Mouse (Mus musculus) left cerebral cortex, adult 18-20 months (tissue): Measurements from ENCODE around the gene Zfp369. TPM values are rescaled to one million over a fixed set of nuclear protein-coding genes. Genes with fewer than 3 reads are reported as not detected.
A peak's percentile ranks its signal among the peaks of the same experiment; 100 is the strongest.
"Not testable (repeated sequence)": the region's sequence is repeated elsewhere in the genome, so short reads cannot be mapped to it uniquely, and the experiment has no call there.

ENCODE experiments used
- DNase-seq, 2 experiments: peaks; one replicate each; pipeline ENCODE4 v3.0.0; 2021 to 2022; ENCODE audit warnings: low spot score in 2 of 2, mixed read lengths in 1 of 2
- long read RNA-seq, 2 experiments: library from polyadenylated mRNA; stranded (forward); transcript quantifications; one replicate each; pipeline ENCODE4 v2.0.0; 2021
- total RNA-seq, 2 experiments: library from RNA; stranded (reverse); gene quantifications; 2 replicates each; pipeline ENCODE4 v1.2.3; 2021

Gene Zfp369
- total RNA-seq = 10 to 100 TPM; 59.7 to 67.9 TPM
- long read RNA-seq, experiment 1, partial matches to known transcripts = 1 of 5 reads
- long read RNA-seq, experiment 1, other reads (novel, unspliced or antisense) = 0 of 5 reads
- long read RNA-seq, experiment 2, partial matches to known transcripts = 0 of 4 reads
- long read RNA-seq, experiment 2, other reads (novel, unspliced or antisense) = 1 of 4 reads

DNA sequence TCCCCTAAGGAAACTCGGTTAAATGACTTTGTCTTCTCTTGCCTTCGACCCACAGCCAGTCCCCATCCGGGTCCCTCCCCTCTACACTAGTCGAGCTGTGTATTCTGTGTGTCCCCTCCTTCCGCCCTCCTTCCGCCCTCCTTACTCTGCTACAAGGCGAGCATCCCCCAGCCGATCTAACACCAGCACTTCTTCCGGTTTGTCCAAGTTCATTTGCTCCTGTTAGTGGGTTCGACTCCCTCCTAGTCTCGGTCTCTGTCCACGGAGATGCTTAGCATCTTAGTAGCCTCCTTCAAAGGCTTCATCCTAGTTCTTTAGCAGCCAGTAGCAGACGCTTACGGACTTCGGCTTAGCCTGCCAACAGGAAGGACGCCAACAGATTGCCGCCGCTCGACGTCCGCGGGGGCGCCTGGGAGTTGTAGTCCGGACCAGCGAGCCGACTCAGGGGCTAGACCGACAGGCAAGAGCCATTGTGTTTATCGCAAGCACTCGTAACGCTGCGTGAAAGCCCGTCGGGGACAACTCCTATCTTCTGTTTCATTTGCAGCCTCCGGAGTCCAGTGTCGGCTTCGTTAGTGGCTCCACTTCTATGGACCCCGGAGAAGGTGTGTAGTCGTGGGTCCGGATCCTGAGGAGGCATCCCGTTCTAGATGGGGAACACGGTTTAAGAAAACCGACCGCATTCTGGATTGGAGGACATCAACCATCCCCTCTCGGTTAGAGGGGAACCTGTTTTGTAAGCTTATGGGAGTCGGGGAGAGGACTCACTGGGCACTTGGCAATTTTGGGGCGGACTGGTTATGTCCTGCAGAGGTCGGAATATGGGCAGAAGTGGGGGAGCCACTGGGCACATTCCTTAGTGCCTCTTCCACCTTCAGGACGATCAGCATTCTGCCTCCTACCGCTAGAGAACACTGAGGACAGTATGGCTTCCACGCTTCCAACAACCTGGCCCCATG is at the start of gene Zfp369:
Zfp369 (plus strand) TSS at position 432 of the 959 bp plus-strand sequence.
- peak; percentile 94 to 97 for DNase-seq

DNA sequence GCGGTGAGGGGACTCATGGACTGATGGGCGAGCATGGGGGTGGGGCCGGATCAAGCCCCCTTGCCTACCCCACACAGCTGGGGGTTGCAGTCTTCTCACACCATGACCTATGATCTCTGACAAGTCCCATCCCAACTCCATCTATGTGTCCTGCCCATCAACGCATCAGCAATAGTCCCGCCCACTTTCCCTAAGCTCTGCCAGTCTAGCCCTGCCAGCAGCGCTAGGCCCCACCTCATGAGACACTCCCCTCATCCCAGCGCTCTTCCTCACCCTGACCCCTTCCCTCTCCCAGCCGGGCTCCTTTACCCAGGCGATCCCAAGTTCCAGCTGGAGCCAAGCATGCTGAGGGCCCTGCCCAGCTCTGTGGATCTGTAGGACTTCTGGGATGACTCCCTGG is 41.4 kb upstream of the Zfp369 start:
- no peak for DNase-seq

GRCm38 (mm10) chr13:65240509-65241098 is 38.0 kb upstream of the Zfp369 start:
- peak; percentile 98 for DNase-seq

DNA sequence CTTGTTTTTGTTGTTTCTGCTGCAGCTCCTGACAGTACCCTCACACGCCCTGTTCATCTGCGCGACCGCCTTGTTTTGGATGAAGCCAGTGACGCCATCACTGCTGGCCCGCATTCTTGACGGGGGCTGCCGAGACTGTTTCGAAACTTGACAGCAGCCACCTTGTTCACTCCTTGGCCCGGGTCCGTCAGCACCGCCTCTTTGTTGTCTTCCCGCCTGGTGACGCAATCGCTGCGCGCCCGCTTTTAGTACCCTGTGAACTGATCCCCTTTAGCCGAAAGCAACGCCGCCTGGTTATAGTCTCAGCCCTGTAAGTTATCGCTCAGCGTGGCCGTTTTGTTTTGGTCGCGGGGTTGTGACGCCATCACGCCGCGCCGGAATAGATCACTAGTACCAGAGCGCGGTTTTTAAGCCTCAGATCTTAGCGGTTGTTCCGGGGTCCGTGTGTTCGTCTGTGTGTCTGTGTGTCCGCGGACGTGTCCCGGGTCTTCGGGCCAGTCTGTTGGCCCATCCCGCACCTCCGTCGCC is 37.5 kb upstream of the Zfp369 start:
- peak; percentile 97 for DNase-seq

- DNase-seq = no peak
These were observed 36.8 kb upstream of the Zfp369 start for GRCm38 (mm10) chr13:65241627-65242318.

GRCm38 (mm10) chr13:65242319-65242787 is 36.3 kb upstream of the Zfp369 start:
- DNase-seq = no peak

GRCm38 (mm10) chr13:65243273-65243672 is 35.3 kb upstream of the Zfp369 start:
- no peak for DNase-seq

DNA sequence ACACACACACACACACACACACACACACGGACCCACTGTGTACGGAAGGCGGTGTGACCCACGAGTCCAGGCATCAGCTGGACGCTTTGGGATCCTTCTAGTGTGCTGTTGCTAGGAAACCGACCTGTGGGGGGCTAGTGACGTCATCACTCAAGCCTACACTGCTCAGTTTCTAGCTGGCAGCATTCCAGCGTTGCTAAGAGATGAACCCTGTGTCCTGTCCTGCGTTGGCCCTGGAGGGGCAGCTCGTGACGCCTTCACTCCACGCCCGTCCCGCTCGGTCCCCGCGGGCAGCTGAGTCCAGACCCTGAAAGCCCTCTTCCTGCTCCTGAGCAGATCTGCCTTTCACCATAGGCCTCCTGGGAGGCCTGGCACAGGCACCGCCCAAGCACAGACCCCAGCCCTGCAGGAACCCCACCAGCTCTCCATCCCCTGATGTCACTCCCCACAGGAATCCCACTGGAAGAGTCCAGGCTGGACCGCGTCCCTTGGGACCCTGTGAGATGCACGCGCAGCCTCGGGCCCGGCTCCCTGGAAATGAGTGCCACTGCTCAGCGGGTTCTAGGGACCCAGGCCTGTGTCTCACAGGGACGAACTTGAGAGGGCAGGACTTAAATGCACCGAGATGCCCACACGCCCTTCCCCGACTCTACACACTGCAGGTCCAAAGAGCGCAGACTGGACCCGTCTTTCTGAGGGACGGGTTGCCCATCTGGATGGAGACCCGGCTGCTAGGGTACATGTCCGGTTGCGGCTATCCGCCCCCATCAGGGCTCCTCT is 20.2 kb upstream of the Zfp369 start:
- peak; percentile 78 to 84 for DNase-seq

DNA sequence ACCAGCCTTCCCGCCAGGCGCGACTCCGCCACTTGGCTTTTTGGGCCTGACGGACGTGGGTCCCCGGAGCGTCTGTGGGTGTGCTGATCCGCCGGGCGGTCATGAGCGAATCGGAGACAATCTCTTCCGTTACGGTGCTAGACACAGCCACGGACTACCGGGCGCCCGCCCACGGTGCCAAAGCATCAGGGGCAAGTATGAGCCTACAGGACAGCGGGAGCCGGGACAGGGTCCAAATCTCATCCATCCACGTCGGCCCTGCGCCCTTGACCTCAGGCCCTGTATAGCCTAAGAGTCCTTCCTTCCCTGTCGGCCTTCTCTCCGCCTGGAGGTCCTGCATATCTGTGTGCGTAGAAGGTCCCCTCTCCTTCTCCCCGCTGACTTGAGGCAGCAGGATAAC is 19.4 kb upstream of the Zfp369 start, which contains the start of gene Gm10775:
Gm10775 (plus strand) TSS at position 301 of the 400 bp plus-strand sequence.
- DNase-seq = peak in 1 of 2 experiments; percentile 31

DNA sequence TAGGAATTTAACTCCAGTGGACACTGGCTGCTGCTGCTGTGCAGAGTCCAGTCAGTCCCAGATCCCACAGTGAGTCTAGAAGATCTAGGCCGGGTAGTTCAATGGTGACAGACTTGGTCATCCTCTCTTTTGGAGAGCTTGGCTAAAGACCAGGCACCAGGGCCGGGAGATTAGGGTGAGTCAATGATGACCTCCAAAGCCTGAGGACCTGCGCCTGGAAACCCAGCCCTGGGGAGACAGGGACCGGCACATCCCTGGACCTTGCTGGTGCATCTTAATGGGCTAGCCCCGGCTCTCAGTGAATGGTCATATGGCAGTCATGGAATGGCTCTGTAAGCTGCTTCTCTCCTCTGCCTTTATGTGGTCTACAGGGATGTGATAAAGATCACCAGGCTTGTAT is 16.5 kb upstream of the Zfp369 start:
- no peak for DNase-seq

DNA sequence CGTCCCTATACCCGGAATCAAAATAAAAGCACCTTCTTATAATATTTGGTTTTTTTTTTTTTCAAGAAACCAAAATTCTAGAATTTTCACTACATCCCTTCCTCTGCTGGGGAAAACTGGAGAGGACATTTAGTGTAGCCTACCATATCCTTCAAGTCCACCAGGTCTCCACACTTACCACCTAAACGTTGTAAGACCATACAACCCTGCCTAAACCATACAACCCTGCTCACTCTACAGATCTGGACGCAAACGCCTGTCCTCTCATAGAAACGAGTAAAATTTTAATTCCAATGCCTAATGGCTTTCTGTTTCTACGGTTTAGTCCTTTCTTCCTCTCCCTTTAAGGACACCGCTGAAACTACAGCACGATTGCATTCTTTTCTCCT is 626 bp upstream of the Zfp369 start:
- DNase-seq = no peak

GRCm38 (mm10) chr13:65286771-65287170 is 8.2 kb downstream of the Zfp369 start:
- DNase-seq = no peak

- DNase-seq = no peak
These were observed 17.7 kb downstream of the Zfp369 start for GRCm38 (mm10) chr13:65296354-65296753.

DNA sequence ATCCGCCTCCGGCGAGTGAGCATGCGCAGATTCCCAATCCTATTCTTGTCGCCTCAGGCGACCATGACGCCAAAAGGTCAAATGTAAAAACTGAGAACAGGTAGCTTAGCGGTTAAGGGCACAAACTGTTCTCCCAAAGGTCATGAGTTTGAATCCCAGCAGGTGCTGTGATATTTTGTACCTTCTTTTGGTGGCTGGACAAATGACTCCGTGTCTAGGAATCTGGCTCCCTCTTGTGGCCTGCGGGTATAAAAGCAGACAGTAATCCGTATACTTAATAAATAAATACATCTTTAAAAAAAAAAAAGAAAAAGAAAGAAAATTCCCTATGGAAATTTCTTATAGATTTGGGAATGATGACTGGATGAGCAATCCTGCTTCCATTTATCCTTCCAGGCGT is 32.2 kb downstream of the Zfp369 start:
- peak; percentile 24 to 40 for DNase-seq

- DNase-seq = no peak
These were observed 32.7 kb downstream of the Zfp369 start for GRCm38 (mm10) chr13:65311311-65311755.

DNA sequence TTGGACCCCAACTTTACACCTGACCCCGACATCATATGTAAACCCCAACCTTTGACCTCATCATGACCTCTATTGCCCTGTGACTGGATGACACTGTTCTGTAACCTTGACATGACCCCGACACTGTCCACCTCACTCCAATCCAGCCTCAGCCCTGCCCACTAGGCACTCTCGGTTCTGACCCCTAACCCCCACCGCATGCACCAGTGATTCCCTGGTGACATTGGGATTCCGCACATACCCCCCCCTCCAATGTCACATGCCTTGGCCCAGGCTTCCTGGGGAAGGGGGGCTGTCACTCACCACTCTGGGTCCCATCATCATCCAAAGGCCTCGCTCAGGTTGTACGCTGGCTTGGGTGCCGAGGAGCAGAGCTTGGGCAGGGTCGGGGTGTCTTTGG is 33.2 kb downstream of the Zfp369 start:
- DNase-seq = no peak

- not testable (repeated sequence) for DNase-seq
These were observed 69.9 kb downstream of the Zfp369 start for GRCm38 (mm10) chr13:65348501-65348900.

- not testable (repeated sequence) for DNase-seq
These were observed 73.2 kb downstream of the Zfp369 start for GRCm38 (mm10) chr13:65351768-65352167.
